Mouse (Mus musculus) heart, postnatal 10 days (tissue): Measurements from ENCODE around the gene Cluap1. TPM values are rescaled to one million over a fixed set of nuclear protein-coding genes. Genes with fewer than 3 reads are reported as not detected.
"Not testable (repeated sequence)": the region's sequence is repeated elsewhere in the genome, so short reads cannot be mapped to it uniquely, and the experiment has no call there.

Experiments
- DNase-seq, 2 experiments: peaks; one replicate each; pipeline ENCODE4 v3.0.0; 2021
- intact Hi-C: fragments of 180-260 bp; cut with DNase I; formaldehyde crosslinking; loops from one replicate; pipeline ENCODE4 v1.15.1; 2025
- microRNA-seq, 2 experiments: library from miRNA; unstranded; fragments of <30 nt; microRNA quantifications; one replicate each; pipeline ENCODE4 v1.2.0; 2022
- total RNA-seq, 2 experiments: library from RNA; stranded (reverse); gene quantifications; 2 replicates each; pipeline ENCODE4 v1.2.3; 2021

Gene Cluap1
- total RNA-seq, 2 experiments from 2014 or later: 9.4 to 11.3 TPM

GRCm38 (mm10) chr16:3933536-3933935, 24.9 kb downstream of the Cluap1 start:
- intact Hi-C loops: no loop called here
- no peak for DNase-seq

- intact Hi-C loops: no loop called here
- DNase-seq: no peak
Measured at GRCm38 (mm10) chr16:3934091-3934490, 25.5 kb downstream of the Cluap1 start.

DNA sequence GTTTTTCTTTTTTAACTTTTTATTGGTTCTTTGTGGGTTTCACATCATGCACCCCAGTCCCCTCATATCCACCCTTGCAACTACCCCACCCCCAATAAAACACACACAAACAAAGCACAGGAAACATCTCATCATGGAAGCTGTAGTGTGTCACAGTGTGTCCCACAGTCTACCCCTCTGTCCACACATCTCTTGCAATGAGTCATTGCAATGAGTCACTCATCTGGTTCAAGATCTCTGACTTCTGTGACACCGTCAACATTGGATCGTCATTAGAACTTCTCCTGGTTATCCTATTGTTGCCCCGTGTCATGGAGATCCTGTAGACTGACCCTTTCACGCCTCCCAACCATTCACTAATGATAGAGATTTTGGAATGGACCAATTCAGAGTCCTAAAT, 26.1 kb downstream of the Cluap1 start:
- intact Hi-C loops: no loop called here
- no peak for DNase-seq

DNA sequence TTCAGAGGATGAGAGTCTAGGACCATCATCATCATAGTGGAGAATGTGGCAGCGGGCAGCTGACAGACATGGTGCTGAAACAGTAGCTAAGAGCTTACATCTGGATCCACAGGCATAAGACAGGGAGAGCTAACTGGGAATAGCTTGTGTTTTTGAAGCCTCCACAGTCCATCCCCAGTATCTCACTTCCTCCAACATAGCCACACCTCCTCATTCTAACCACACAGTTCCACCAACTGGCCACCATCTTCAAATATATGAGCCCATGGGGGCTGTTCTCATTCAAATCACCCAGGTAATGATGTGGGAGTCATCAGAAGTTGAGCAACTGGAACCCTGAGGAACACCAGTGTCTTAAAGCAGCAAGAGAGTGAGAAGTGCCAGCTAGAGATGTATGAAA, 42.5 kb downstream of the Cluap1 start:
- intact Hi-C loops: no loop called here
- DNase-seq: no peak

DNA sequence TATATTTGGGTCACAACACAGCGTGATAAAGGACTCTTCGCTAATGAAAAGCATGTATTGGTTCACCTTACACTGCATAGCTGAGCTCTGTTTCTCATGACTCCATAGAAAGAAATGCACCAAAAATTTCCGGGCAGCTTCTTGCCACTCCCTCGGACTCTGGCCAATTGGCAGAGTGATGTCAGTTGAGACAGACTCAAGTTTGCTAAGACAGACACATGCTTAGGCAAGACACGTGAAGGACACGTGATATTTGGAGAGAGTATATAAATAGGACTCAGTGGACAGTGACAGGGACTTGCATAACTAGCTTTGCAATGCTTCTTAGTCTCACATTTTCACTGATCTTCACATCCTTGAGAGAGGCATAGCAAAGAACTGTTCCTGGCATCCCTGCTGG, 47.8 kb downstream of the Cluap1 start:
- DNase-seq: peak; percentile 41 to 47
- intact Hi-C loops: no loop called here

DNA sequence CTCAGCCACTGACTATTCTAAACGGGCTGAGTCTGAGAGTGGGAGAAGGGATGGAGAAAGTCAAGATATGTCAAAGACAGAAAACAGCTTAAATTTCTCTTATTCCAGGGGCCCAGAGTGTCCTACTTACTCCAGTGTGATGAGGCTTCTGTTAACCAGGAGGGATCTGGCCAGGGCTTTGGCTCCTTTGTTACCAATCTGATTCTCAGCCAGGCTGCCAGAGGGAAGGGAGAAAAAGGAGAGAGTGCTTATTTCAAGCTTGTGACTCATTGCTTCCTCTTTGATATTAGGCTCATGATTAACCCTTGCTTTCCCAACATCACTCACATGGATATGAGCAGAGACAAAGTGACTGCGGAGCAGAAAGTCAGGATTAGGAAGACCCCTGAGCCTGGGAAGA, 50.7 kb downstream of the Cluap1 start:
- DNase-seq: peak; percentile 56 to 57
- intact Hi-C loops: no loop called here

DNA sequence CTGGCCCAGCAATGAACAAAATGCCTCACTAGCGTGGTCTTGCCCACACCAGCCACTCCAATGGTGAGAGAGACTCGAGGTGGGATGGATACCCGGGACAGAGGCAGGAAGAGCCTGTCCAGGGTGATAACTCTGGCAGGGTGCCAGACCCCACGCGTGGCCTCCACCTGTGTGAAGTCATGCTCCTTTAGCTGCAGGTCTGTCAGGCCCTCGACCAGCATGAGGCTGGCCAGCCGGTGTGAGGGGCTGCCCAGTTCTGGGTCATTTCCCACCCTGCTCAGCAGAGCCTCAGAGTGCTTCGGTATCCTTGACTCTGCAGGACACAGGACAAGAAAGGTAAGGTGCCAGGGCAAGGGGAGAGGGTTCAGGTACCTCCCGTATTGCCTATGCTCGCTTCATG, 56.4 kb downstream of the Cluap1 start:
- no peak for DNase-seq
- intact Hi-C loops: no loop called here

GRCm38 (mm10) chr16:3965534-3965933, 56.9 kb downstream of the Cluap1 start:
- intact Hi-C loops: no loop called here
- DNase-seq: no peak

DNA sequence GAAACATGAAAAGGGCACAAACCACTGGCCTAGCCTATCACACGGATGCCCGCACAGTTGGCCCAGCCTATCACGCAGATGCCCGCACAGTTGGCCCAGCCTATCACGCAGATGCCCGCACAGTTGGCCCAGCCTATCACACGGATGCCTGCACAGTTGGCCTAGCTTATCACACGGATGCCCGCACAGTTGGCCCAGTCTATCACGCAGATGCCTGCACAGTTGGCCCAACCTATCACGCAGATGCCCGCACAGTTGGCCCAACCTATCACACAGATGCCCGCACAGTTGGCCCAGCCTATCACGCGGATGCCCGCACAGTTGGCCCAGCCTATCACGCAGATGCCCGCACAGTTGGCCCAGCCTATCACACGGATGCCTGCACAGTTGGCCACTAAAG, 65.9 kb downstream of the Cluap1 start:
- intact Hi-C loops, DNase-seq: not testable (repeated sequence)

DNA sequence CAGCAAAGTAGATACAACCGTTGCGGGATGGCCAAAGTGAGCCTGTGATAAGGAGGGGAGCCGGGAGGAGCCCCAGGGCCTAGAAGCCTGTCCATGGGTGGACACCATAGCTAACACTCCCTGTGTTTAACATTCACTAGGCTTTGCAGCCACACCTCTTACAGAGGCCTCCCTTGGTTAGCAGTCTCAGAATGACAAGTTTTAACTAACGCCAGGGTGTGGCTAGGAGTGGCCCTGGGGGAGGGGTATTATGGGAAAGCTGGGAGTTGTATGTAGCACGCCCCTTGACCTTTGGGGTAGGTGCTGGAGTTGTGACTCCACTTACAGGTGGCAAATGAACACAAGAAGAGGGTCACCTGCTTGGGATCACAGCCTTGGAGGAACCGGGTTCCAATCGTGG, 67.1 kb downstream of the Cluap1 start:
- intact Hi-C loops: no loop called here
- DNase-seq: no peak

GRCm38 (mm10) chr16:3976251-3976671, 67.7 kb downstream of the Cluap1 start, which contains the start of gene Nlrc3:
Gene Nlrc3, minus strand, starts transcription at chr16:3976632.
- intact Hi-C loops: no loop called here
- DNase-seq: no peak

DNA sequence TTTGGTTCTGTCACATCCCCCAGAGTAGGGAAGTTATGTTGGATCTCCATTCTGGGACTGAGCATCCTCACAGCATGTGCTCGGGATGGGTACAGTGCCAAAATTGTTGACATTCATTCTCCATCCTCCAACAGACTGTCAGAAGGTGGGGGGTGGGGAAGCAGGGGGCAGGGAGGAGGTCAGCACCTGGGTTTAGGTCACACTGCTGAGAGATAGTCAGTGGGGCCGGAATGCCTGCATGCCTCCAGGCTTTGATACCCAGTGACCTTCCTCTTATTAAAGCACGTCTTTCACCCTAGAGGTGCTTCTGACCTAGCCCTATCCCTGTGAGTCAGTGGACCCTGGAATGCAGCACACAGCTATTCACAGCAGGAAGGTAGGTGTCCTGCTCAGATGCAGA, 68.1 kb downstream of the Cluap1 start:
- no peak for DNase-seq
- intact Hi-C loops: no loop called here

DNA sequence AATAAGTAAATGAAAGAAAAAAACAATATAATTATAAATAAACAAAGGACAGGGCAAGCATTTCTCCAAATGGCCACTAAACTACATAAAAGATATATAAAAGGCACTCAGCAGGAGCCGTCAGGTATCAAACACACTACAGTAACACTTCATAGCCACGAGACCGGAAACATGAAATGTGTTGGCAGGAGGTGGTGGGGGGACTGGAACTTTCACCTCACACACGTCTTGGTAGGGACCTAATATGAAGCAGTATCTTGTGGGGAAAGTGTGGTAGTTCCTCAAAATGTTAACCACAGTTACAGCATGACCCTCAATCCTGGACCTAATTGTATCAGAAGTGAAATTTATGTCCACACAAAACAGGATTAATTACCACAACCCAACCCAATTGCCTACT, 73.6 kb downstream of the Cluap1 start:
- no peak for DNase-seq
- intact Hi-C loops: no loop called here

- no peak for DNase-seq
- intact Hi-C loops: no loop called here
Measured at GRCm38 (mm10) chr16:3983146-3983700, 74.6 kb downstream of the Cluap1 start.

DNA sequence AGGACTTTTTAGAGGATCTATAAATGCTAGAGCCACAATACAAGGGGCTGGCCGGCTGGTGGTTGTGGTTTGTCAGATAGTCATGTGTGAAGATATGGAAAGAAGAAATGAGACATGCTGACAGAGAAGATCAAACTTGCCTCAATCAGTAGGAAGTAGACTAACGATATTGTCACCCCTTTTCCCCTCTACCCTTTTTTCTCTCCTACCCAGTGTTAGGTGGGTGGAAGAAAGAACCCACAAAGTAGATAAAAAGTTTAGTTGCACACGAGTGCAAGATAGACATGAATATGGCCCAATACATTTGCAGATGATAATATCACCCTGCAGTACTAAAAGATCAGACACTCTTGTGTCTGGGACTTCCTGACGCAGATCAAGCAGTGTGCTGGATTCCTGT, 79.8 kb downstream of the Cluap1 start:
- intact Hi-C loops: no loop called here
- DNase-seq: no peak

Small RNA genes within 50 kb of the gene (microRNA-seq; reads per million reads assigned to microRNA genes)
- 0 reads per million in 2 experiments for gene Gm23493

Other genes starting within 250 kb of the Cluap1 start
- not detected for gene Mefv, start 190.7 kb upstream of the Cluap1 start, total RNA-seq
- gene Zfp263, start 164.7 kb upstream of the Cluap1 start, total RNA-seq: 10 to 100 TPM; 11.2 to 13.4 TPM
- gene Olfr15, start 77.9 kb upstream of the Cluap1 start, total RNA-seq: not detected
- gene Zfp174, start 61.5 kb upstream of the Cluap1 start, total RNA-seq: 1 to 10 TPM; 1.1 to 1.5 TPM
- 10 to 100 TPM; 56.6 to 58.7 TPM for gene Naa60, start 36.4 kb upstream of the Cluap1 start, total RNA-seq
- 10 to 100 TPM; 11.3 to 12.7 TPM for gene Zfp597, start 24.2 kb upstream of the Cluap1 start, total RNA-seq
- not detected for gene Gm20695, start 24.2 kb upstream of the Cluap1 start, total RNA-seq
- gene 1700037C18Rik, start 112 bp upstream of the Cluap1 start, total RNA-seq: 1 to 10 TPM; 3.6 to 4.6 TPM
- gene Nlrc3, start 67.8 kb downstream of the Cluap1 start, total RNA-seq: 1 to 10 TPM; 3.0 to 3.1 TPM
- 10 to 100 TPM; 11.0 to 14.4 TPM for gene Slx4, start 95.0 kb downstream of the Cluap1 start, total RNA-seq
- not detected for gene Dnase1, start 128.1 kb downstream of the Cluap1 start, total RNA-seq
- 100 to 1,000 TPM; 154 to 164 TPM for gene Trap1, start 169.0 kb downstream of the Cluap1 start, total RNA-seq